Mouse (Mus musculus) spleen, adult 2 months (tissue): ENCODE measurements around the gene Gm4450.

Source experiments
- CTCF ChIP-seq: fragments of 200-500 bp; IDR thresholded peaks from 2 replicates; pipeline ENCODE4 v1.5.1; 2011; ENCODE audit warnings: mild to moderate bottlenecking, inconsistent platforms; ENCODE audit not compliant: insufficient read depth, insufficient read length, insufficient replicate concordance; ENCODE audit errors: extremely low read depth
- POLR2A ChIP-seq: fragments of 200-500 bp; IDR thresholded peaks from 2 replicates; pipeline ENCODE4 v1.6.1; 2011; ENCODE audit warnings: low read depth, low read length, inconsistent platforms

GRCm38 (mm10) chr3:98419786-98420070 is 37.2 kb downstream of the Gm4450 start:
- no peak for TF ChIP-seq CTCF
- no peak for TF ChIP-seq POLR2A
